Mouse (Mus musculus) CD4-positive helper T cell, adult 2 months (primary cell): ENCODE measurements around the gene Nuak2.
A peak's percentile ranks its signal among the peaks of the same experiment; 100 is the strongest.
"Not testable (repeated sequence)": the region's sequence is repeated elsewhere in the genome, so short reads cannot be mapped to it uniquely, and the experiment has no call there.

Source experiments
- DNase-seq: peaks from one replicate; pipeline ENCODE4 v3.0.0-alpha.2; 2012; ENCODE audit warnings: low read depth, missing footprints, low spot score

The Nuak2 gene

GRCm38 (mm10) chr1:132327477-132327876 lies 11.6 kb downstream of the Nuak2 start:
- no peak for DNase-seq

GRCm38 (mm10) chr1:132328565-132328964 lies 12.6 kb downstream of the Nuak2 start:
- peak; percentile 34 for DNase-seq

- no peak for DNase-seq
These were observed 13.7 kb downstream of the Nuak2 start for GRCm38 (mm10) chr1:132329656-132330055.

- DNase-seq = no peak
These were observed 14.5 kb downstream of the Nuak2 start for GRCm38 (mm10) chr1:132330397-132330796.

- DNase-seq = no peak
These were observed 15.4 kb downstream of the Nuak2 start for GRCm38 (mm10) chr1:132331283-132331682.

GRCm38 (mm10) chr1:132333201-132333600 lies 17.3 kb downstream of the Nuak2 start:
- no peak for DNase-seq

GRCm38 (mm10) chr1:132333675-132334141 lies 17.8 kb downstream of the Nuak2 start:
- DNase-seq = no peak

- no peak for DNase-seq
These were observed 18.4 kb downstream of the Nuak2 start for GRCm38 (mm10) chr1:132334178-132334801.

- no peak for DNase-seq
These were observed 19.5 kb downstream of the Nuak2 start for GRCm38 (mm10) chr1:132335378-132335965.

- DNase-seq = no peak
These were observed 21.0 kb downstream of the Nuak2 start for GRCm38 (mm10) chr1:132336921-132337320.

GRCm38 (mm10) chr1:132338027-132338660 lies 22.2 kb downstream of the Nuak2 start:
- DNase-seq = no peak

GRCm38 (mm10) chr1:132341731-132342501 lies 26.0 kb downstream of the Nuak2 start:
- DNase-seq = peak; percentile 82

- DNase-seq = no peak
These were observed 26.6 kb downstream of the Nuak2 start for GRCm38 (mm10) chr1:132342518-132342917.

- no peak for DNase-seq
These were observed 27.3 kb downstream of the Nuak2 start for GRCm38 (mm10) chr1:132343191-132343590.

- DNase-seq = no peak
These were observed 27.7 kb downstream of the Nuak2 start for GRCm38 (mm10) chr1:132343656-132344055.

- DNase-seq = no peak
These were observed 29.6 kb downstream of the Nuak2 start for GRCm38 (mm10) chr1:132345514-132345913.

GRCm38 (mm10) chr1:132346134-132346851 lies 30.4 kb downstream of the Nuak2 start:
- DNase-seq = no peak

- no peak for DNase-seq
These were observed 31.0 kb downstream of the Nuak2 start for GRCm38 (mm10) chr1:132346951-132347350.

GRCm38 (mm10) chr1:132348401-132348800 lies 32.5 kb downstream of the Nuak2 start:
- DNase-seq = no peak

- DNase-seq = not testable (repeated sequence)
These were observed 33.1 kb downstream of the Nuak2 start for GRCm38 (mm10) chr1:132349049-132349448.

- DNase-seq = not testable (repeated sequence)
These were observed 33.7 kb downstream of the Nuak2 start for GRCm38 (mm10) chr1:132349601-132350000.
